Mouse (Mus musculus): ENCODE results near the gene Phf19. TPM values are rescaled to one million over a fixed set of nuclear protein-coding genes. Genes with fewer than 3 reads are reported as not detected.

Gene Phf19
- polyA plus RNA-seq (2015; fragmentation: Nextera tagmentation; extraction: Ambion mirVana): 10.7 TPM in 2 replicates

DNA sequence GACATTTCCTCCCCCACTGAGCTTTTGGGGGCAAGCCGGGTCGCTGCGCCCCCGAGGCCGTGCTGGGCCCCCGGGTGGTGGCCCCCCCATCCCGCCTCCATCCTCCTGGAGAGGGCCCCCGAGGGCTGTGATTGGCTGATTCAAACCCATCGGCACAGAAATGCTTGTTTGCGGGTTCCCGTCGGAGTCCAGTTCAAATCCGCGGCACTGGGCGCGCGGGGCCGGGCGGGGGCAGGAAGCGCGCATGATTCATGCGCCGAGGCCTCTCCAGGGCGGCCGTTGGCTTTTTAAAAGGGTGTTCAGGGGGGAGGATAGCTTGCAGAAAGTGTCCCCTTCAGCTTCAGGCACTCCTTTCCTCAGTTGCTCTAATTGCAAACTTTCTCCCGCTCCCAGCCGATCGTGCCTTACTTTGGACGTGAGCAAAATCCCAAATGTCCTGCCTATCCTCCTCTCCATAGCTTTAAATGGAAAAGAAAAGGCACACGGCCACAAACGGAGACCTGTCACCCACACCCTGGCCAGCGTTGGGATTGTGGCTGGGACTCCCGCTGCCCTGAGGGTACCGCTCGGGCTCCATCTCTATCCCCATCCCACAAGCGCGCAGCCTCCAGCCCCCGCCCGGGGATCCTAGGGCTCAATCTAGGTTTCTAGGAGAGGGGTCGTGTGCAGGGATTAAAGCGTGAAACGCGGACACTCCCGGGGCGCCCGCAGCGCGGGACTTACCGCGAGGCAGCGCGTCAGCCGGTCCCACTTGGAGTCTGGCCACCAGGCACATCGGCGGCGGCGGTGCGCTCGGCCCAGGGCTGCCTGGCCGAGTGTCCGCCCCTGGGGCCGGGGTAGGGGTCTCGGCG, at the start of gene Phf19:
Gene Phf19 (minus strand): TSS at position 809 of the 851 bp plus-strand sequence.
- DNase-seq (ENCODE audit: low spot score): peak; percentile 76

- peak; percentile 95 for DNase-seq (ENCODE audit: low spot score)
These were observed 49.6 kb upstream of the Phf19 start for GRCm38 (mm10) chr2:34963371-34963956.

DNA sequence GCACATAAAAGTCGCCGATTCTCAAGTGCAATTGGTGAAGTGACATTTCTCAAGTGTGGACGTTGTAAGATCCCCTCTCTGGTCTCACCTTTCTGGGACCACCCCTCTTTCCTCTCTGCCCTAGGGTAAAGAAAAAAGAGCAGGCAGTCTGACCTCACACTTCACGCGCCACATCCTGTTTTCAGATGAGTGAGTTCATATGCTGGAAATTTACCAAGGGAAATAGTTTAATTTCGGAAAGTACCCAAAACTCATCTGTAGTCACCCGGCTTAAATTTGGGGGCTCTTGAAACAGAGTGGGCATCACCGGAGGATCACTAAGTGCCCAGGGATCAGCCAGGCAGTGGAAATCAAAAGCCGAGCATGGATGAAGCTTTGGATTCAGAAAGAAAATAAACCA, 49.1 kb upstream of the Phf19 start:
- peak; percentile 71 for DNase-seq (ENCODE audit: low spot score)

DNA sequence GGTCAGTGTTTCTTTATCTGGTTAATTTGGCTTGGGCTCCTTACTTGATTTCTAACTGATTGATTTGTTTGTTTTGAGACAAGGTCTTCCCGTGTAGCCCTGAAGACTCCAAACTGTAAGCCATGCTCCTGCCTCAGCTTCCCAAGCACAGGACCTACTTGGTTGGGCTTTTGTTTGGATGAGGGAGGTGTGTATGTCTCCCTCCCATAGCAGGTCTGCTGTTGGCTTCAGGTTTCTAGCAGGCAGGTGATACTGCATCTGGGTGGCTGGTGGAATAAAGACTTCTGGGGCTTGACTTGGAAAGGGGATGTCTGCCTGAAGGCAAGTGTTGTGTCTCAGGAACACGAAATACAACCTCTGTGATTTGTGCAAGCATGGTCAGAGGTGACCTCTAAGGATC, 48.4 kb upstream of the Phf19 start:
- DNase-seq (ENCODE audit: low spot score): no peak

- DNase-seq (ENCODE audit: low spot score): peak; percentile 58
These were observed 47.7 kb upstream of the Phf19 start, which contains the start of gene Traf1 for GRCm38 (mm10) chr2:34961481-34962036. Gene Traf1 (minus strand): TSS chr2:34961772.

DNA sequence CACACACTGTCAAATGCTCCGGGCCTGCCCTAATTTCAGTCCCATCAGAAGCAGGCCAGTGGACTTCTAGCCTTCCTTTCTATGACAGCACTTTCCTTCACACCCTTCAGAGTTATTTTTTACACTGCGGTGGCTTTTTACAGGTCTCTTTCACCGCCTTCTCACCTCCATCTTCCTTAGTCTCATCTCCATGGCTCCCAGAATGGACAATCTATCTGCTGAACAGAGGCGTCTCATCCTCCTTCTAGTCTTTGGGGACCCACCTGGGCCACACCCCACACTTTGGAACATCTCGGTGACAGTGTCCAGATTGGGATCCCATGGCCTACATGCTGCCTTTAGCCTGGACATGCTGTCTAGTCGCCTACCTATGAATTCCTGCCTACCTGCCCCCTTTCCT, 47.1 kb upstream of the Phf19 start:
- no peak for DNase-seq (ENCODE audit: low spot score)

DNA sequence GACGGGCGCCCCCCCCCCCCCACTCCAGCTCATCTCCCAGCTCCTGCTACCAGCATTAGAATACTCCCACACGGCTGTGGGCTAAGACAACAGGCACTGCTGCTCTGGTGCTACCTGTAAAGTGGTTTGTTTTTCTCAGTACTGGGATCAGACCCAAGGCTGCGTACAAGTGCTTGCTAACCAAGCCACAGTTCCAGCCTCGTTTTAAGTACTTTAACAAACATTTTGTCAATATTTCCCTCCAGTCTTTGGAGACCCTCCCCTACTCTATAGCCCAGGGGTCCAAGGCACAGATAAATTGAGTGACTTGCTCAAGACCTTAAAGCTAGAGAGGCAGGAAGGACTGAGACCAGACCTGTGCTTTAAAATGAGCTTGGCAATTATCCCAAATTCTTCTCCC, 46.6 kb upstream of the Phf19 start:
- no peak for DNase-seq (ENCODE audit: low spot score)

- peak; percentile 62 for DNase-seq (ENCODE audit: low spot score)
These were observed 44.8 kb upstream of the Phf19 start for GRCm38 (mm10) chr2:34958582-34958981.

- no peak for DNase-seq (ENCODE audit: low spot score)
These were observed 44.2 kb upstream of the Phf19 start for GRCm38 (mm10) chr2:34958036-34958435.

DNA sequence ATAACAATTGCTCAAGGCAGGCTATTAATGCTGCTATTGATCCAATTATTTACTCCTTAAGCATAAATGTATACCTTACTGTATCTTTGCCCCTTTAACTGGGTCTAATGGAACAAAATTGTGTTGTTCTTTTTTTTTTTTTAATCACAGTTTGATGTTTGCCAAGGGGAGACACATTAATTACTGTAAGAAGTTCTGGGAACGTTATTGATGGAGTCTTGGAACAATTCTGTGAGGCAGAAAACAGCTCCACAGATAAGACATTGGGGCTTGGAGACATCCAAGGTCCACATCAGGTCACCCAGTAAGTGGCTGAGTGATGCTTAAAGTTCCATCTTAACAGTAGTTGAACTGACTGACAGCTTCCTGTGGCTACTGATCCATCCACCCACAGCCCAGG, 43.6 kb upstream of the Phf19 start:
- DNase-seq (ENCODE audit: low spot score): no peak

DNA sequence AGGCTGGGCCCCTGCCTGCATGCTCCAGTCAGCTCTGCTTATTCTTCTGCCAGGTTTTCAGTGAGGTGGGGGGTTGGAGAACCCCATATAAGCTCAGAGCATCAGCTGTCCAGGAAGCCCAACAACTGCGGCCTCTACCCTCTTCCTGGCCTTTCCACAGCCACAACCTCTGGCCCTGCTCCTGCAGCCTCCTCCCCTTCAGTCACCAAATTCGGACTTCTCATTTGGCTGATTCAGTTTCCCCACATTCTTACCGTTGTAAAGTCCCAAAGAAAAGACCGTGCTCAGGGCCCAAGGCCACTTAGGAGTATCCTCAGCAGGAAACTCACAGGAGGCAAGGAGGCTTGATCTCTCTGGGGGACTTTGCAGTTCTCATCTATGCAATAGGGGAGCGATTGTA, 43.1 kb upstream of the Phf19 start:
- DNase-seq (ENCODE audit: low spot score): no peak

DNA sequence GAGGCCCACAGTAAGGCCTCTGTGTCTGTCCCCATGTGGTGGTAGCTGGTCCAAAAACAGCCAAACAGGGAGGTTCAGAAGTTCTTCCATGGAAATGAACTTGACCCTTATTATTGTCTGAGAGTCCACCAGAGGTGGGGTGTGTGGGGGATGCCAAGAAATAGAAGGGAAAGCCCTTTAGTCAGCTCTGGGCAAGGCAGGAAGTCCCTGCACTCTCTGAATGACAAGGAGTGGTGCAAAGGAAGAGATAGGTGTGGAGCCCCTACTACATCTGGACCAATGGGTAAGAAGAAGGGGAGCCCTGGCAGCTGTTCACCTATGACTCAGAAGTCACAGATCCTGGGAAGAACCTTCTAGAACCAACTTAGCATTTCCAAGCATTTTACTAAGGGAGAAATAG, 40.5 kb upstream of the Phf19 start:
- DNase-seq (ENCODE audit: low spot score): no peak

DNA sequence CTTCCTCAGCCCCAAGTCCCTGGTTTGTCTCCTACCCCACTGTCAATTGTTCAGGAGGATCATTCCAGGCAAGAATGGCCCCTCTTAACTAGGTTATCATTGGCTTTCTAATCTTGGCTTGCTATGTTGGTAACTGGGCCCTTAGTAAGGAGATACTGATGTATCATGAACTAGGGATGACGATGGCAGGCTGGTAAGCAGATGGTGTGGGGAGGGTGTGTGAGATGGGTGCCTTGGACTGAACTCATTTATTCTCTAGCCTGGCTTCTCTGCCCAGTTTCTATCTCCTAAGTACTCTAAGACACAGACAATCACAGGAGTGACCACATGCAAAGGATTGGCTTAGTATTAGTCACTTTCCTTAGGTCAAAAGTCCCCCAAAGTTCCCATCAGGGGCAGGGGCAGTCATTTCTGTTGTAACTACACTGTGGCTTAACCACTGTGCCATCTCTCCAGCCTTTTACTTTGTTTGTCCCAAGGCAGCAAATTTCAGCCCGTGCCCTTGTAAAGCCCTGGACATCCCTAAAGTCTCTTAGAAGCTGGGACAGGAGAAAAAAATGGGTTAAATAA, 39.8 kb upstream of the Phf19 start:
- DNase-seq (ENCODE audit: low spot score): no peak

GRCm38 (mm10) chr2:34953018-34953417, 39.2 kb upstream of the Phf19 start:
- peak; percentile 40 for DNase-seq (ENCODE audit: low spot score)

DNA sequence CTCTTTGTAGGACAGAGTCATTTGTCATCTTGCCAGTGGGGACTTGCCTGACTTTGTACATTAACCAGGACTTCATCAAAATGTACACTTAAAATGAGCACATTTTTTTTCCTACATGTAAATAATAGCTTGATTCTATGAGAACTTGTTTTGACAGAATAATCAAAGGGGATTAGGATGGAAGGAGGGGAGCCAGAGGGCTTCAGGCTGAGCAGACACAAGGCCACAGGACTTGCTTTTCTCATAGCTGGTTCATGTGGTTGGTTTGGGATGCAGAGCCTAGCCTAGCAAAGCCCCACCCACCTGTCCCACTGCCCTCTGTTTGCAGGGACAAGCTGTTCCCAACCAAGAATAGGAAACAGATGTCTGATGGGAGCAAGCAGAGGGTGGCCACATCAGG, 37.6 kb upstream of the Phf19 start:
- no peak for DNase-seq (ENCODE audit: low spot score)

GRCm38 (mm10) chr2:34948622-34949021, 34.8 kb upstream of the Phf19 start:
- no peak for DNase-seq (ENCODE audit: low spot score)

DNA sequence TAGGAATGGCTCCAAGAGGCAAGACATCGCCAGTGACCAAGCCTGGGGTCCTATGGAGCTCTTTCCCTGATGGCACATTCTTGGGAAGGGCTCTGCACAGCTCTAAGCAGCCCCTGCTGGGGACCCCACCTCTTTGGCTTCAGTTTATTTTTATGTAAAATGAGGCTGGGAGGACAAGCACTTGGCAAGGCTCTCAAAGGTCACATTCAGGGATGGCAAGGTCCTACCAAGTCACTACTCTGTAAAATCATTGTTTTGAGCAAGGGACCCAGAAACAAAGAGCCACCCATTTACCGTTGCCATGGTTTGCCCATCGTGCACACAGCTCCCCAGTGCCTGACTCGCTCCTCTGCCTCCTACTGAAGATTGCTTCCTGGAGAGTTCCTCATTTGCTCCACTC, 32.2 kb upstream of the Phf19 start:
- no peak for DNase-seq (ENCODE audit: low spot score)

DNA sequence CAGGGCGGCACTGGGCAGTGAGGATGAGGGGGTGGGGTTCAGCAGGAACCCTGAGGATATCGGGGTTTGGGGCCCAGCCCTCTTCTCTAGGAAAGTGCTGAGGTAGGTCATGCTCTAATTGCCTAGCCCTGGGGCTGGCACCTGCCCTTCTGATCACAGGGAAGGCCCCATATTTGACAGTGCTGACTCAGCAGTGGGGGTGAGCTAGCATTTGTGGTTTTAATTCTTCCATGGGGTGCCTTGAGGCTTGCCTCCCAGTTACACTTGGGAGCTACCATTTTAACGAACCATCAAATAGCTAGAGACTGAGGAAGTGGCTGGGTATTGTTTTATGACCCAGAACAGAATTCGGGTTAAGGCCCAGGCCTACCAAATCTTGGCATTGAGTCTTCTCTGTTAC, 31.8 kb upstream of the Phf19 start:
- DNase-seq (ENCODE audit: low spot score): no peak

- DNase-seq (ENCODE audit: low spot score): peak; percentile 89
These were observed 30.9 kb upstream of the Phf19 start for GRCm38 (mm10) chr2:34944761-34945160.

DNA sequence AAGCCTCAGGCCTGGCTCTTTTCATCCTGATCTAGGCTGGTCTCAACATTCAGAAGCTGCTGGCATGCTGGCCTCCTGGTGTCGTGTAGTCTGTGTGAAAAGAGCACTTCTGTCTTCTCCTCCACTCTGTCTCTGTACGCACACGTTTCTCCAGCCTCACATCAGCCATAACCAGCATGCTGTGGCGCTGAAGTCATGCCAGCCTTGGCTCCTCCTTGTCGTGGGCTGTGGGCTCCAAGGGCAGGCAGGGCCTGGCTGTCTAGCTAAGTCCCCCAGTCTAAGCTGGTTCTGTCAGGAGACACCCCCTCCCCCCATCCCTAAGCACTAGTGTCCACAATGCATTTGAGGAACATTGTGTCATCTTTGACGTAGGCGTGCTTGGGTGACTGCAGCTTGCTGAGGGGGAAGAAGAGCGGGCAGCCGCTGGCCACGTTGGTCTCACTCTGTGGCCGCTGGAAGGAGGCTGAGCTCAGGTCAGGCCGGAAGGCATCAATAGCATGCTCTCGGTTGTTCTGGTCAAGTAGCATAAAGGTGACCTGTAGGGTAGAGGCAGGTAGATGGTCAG, 29.8 kb upstream of the Phf19 start:
- no peak for DNase-seq (ENCODE audit: low spot score)

GRCm38 (mm10) chr2:34941061-34941675, 27.3 kb upstream of the Phf19 start:
- no peak for DNase-seq (ENCODE audit: low spot score)

All from thymus, postnatal 0 days (tissue).